In genomic region chr17:26600913-26601447, GRCm38 (mm10) we compare ENCODE assay signal across 9 mouse cellular contexts. TPM values are rescaled to one million over a fixed set of nuclear protein-coding genes. Genes with fewer than 3 reads are reported as not detected.
DNase-seq lines count a peak whose midpoint lies in the region; ATAC-seq and TF ChIP-seq lines count a peak whose summit lies in the region.
"Had no signal": no experiment of that assay in that cellular context is flagged by ENCODE, and none has a peak within 500 bp of the region (broad histone marks: within the 10 kb centered on the region; RNA-seq: fewer than 3 reads in every experiment).

No protein-coding gene starts in this region.

- dilution Hi-C loops in CH12.LX (cut with MboI; ENCODE audit: extremely low pct_ligation_motif_present, extremely low pct_unique_long_range_greater_than_20kb, low sequenced_read_pairs), result no loop called here

- no peak overlapping the region for H3K4me3 ChIP-seq in hindbrain, embryonic 10.5 days
- no peak overlapping the region for H3K4me3 ChIP-seq in hindbrain, embryonic 14.5 days (replicated peaks; ENCODE audit: low read length)
- peak overlapping the region in 1 of 3 experiments; percentile 15 for H3K4me3 ChIP-seq in CH12.LX (replicated peaks in 1 of 3; ENCODE audit: low read depth in 2 of 3, low read length in 2 of 3, poor library complexity in 1 of 3)
- no peak overlapping the region for H3K4me3 ChIP-seq in liver, embryonic 14.5 days (ENCODE audit: insufficient read depth in 1 of 2, low read depth in 2 of 2, low read length in 2 of 2)

- no peak for TF ChIP-seq RAD21 in CH12.LX (IDR thresholded peaks at IDR 0.05; ENCODE audit: low read depth, low read length)

- peak overlapping the region; percentile 67 for H3K27ac ChIP-seq in hindbrain, embryonic 10.5 days
- H3K27ac ChIP-seq in hindbrain, embryonic 14.5 days, result no peak overlapping the region
- peak overlapping the region; percentile 47 for H3K27ac ChIP-seq in CH12.LX (ENCODE audit: insufficient read depth, low read depth)
- H3K27ac ChIP-seq in liver, embryonic 14.5 days, result peak overlapping the region; percentile 53

- ATAC-seq in hindbrain, embryonic 14.5 days (ENCODE audit: low FRiP score), result no peak
- ATAC-seq in liver, embryonic 14.5 days (ENCODE audit: insufficient read depth), result no peak; the same call in 1 of the 2 replicates
- ATAC-seq: activated CD4-positive, CD25-positive, alpha-beta regulatory T cell, adult 4 months had no signal

- no peak overlapping the region for H3K9ac ChIP-seq in hindbrain, embryonic 14.5 days
- H3K9ac ChIP-seq in CH12.LX (ENCODE audit: insufficient read depth, low read depth), result no peak overlapping the region
- H3K9ac ChIP-seq in liver, embryonic 14.5 days (replicated peaks), result no peak overlapping the region

- peaks cover 4% of the 10 kb centered on the region for H3K79me2 ChIP-seq in CH12.LX (replicated peaks; ENCODE audit: control insufficient read depth, extremely low read depth, insufficient read depth, poor library complexity, severe bottlenecking)

- TF ChIP-seq EP300 in CH12.LX (IDR thresholded peaks at IDR 0.05; ENCODE audit: low read length), result no peak
- no peak for TF ChIP-seq EP300 in liver, embryonic 14.5 days (IDR thresholded peaks at IDR 0.05; ENCODE audit: low read depth)

- peaks cover 27% of the 10 kb centered on the region for H3K36me3 ChIP-seq in hindbrain, embryonic 10.5 days
- H3K36me3 ChIP-seq in hindbrain, embryonic 14.5 days (replicated peaks; ENCODE audit: control insufficient read depth, insufficient read depth), result 0 out of 2 replicates have a peak, but pooled peaks cover 8% of the 10 kb centered on the region
- H3K36me3 ChIP-seq in CH12.LX (replicated peaks in 1 of 2; ENCODE audit: control insufficient read depth in 1 of 2, insufficient read depth in 1 of 2, low read length in 1 of 2), result peaks cover 2 to 83% of the 10 kb centered on the region in 2 experiments
- H3K36me3 ChIP-seq in liver, embryonic 14.5 days (replicated peaks; ENCODE audit: control insufficient read depth, insufficient read depth, low read depth), result no peaks in the 10 kb centered on the region

- no peak for TF ChIP-seq CTCF in CH12.LX (conservative IDR thresholded peaks at IDR 0.05 in 1 of 2, IDR thresholded peaks at IDR 0.05 in 1 of 2; ENCODE audit: low read depth in 2 of 2, low read length in 2 of 2)
- TF ChIP-seq CTCF in liver, embryonic 14.5 days (IDR thresholded peaks at IDR 0.05; ENCODE audit: low read depth), result no peak

- no peak for TF ChIP-seq POLR2A in CH12.LX (IDR thresholded peaks at IDR 0.05; ENCODE audit: low read depth, low read length)

- no peaks in the 10 kb centered on the region for H3K9me3 ChIP-seq in hindbrain, embryonic 10.5 days
- H3K9me3 ChIP-seq in hindbrain, embryonic 14.5 days (ENCODE audit: control insufficient read depth, low read length), result no peaks in the 10 kb centered on the region
- no peaks in the 10 kb centered on the region for H3K9me3 ChIP-seq in CH12.LX (replicated peaks; ENCODE audit: low read length)
- no peaks in the 10 kb centered on the region for H3K9me3 ChIP-seq in liver, embryonic 14.5 days (ENCODE audit: control insufficient read depth, low read length)

- H3K4me2 ChIP-seq in hindbrain, embryonic 14.5 days (replicated peaks), result no peak overlapping the region
- H3K4me2 ChIP-seq in CH12.LX (ENCODE audit: insufficient read depth, low read depth, poor library complexity, severe bottlenecking), result no peak overlapping the region
- peak overlapping the region; percentile 24 for H3K4me2 ChIP-seq in liver, embryonic 14.5 days (ENCODE audit: low read depth)

- H3K4me1 ChIP-seq in hindbrain, embryonic 10.5 days (replicated peaks), result peaks cover 40% of the 10 kb centered on the region
- peaks cover 31% of the 10 kb centered on the region for H3K4me1 ChIP-seq in hindbrain, embryonic 14.5 days (replicated peaks; ENCODE audit: control insufficient read depth, insufficient read depth, low read length)
- H3K4me1 ChIP-seq in CH12.LX (ENCODE audit: control insufficient read depth in 1 of 2, insufficient read depth in 2 of 2), result peaks cover 43 to 81% of the 10 kb centered on the region in 2 experiments
- peaks cover 16 to 31% of the 10 kb centered on the region in 2 experiments for H3K4me1 ChIP-seq in liver, embryonic 14.5 days (replicated peaks; ENCODE audit: control insufficient read depth in 2 of 2, insufficient read depth in 2 of 2, low read length in 1 of 2)

- no peaks in the 10 kb centered on the region for H3K27me3 ChIP-seq in hindbrain, embryonic 10.5 days (ENCODE audit: insufficient read depth, poor library complexity, severe bottlenecking)
- no peaks in the 10 kb centered on the region for H3K27me3 ChIP-seq in hindbrain, embryonic 14.5 days (ENCODE audit: control insufficient read depth, insufficient read depth, low read length)
- no peaks in the 10 kb centered on the region for H3K27me3 ChIP-seq in CH12.LX (replicated peaks)
- H3K27me3 ChIP-seq in liver, embryonic 14.5 days (ENCODE audit: control insufficient read depth, insufficient read depth, low read length), result no peaks in the 10 kb centered on the region

- WGBS in hindbrain, embryonic 10.5 days, result 67% methylated on average over 17 of the region's 17 CpGs
- WGBS in hindbrain, embryonic 14.5 days, result 73% methylated on average over 17 of the region's 17 CpGs
- 40% methylated on average over 17 of the region's 17 CpGs for WGBS in liver, embryonic 14.5 days (ENCODE audit: insufficient replicate concordance)

- DNase-seq in hindbrain, embryonic 10.5 days (ENCODE audit: low spot score), result no peak
- no peak for DNase-seq in hindbrain, embryonic 14.5 days (ENCODE audit: low spot score)
- DNase-seq in CH12.LX (ENCODE audit: extremely low read depth), result no peak
- DNase-seq in embryo, embryonic 10.5 days (ENCODE audit: low spot score), result peak; percentile 38
- peak; percentile 57 to 81 (median 66) for DNase-seq in liver, embryonic 14.5 days (ENCODE audit: low read depth in 3 of 3, low spot score in 3 of 3)
- DNase-seq in urinary bladder, adult 2 months (ENCODE audit: low spot score), result no peak
- no peak for DNase-seq in kidney, postnatal 10 days
- DNase-seq in kidney, postnatal 36 days, result no peak

- in situ Hi-C loops in CH12.LX (cut with MboI; ENCODE audit: low pct_ligation_motif_present, low pct_unique_long_range_greater_than_20kb, low sequenced_read_pairs), result no loop called here

TF ChIP-seq in CH12.LX, 34 proteins besides CTCF, POLR2A, EP300 and RAD21:
- no peak for TF ChIP-seq MXI1 (IDR thresholded peaks at IDR 0.05; ENCODE audit: low read depth, low read length)
- TF ChIP-seq TCF12 (IDR thresholded peaks at IDR 0.05; ENCODE audit: low read depth, low read length), result no peak
- no peak for TF ChIP-seq ZC3H11A (IDR thresholded peaks at IDR 0.05; ENCODE audit: low read depth, low read length)
- no peak for TF ChIP-seq ZKSCAN1 (IDR thresholded peaks at IDR 0.05; ENCODE audit: borderline replicate concordance, low read depth, low read length)
- no peak for TF ChIP-seq E2F4 (IDR thresholded peaks at IDR 0.05; ENCODE audit: insufficient replicate concordance, low read depth, low read length)
- no peak for TF ChIP-seq TBP (conservative IDR thresholded peaks at IDR 0.05; ENCODE audit: low read depth, low read length)
- no peak for TF ChIP-seq USF2 (conservative IDR thresholded peaks at IDR 0.05; ENCODE audit: low read depth, low read length)
- TF ChIP-seq MAZ (IDR thresholded peaks at IDR 0.05; ENCODE audit: low read depth, low read length), result no peak
- TF ChIP-seq SMC3 (IDR thresholded peaks at IDR 0.05; ENCODE audit: low read depth, low read length), result no peak

RNA-seq across cellular contexts. Expression of gene Dusp1, which starts 39.1 kb away (rescaled TPM):
- polyA plus RNA-seq in hindbrain, embryonic 10.5 days (2016; fragmentation: Nextera tagmentation; extraction: Ambion mirVana), result 26.8 and 36.8 TPM in 2 replicates
- 31.5 and 31.6 TPM in 2 replicates for polyA plus RNA-seq in hindbrain, embryonic 14.5 days (2014; fragmentation: Nextera tagmentation; extraction: Ambion mirVana)
- total RNA-seq in CH12.LX (2012; rRNA removed) (3.5 and 5.6 TPM in 2 replicates), CH12.LX (2014; rRNA removed) (2.6 and 3.5 TPM in 2 replicates)
- 8.6 and 9.9 TPM in 2 replicates for polyA plus RNA-seq in CH12.LX (2012; ENCODE audit: insufficient read length, low read depth)
- 25.0 and 26.8 TPM in 2 replicates for polyA plus RNA-seq in liver, embryonic 14.5 days (2012; rRNA removed)
- polyA plus RNA-seq in liver, embryonic 14.5 days (2014; fragmentation: Nextera tagmentation; extraction: Ambion mirVana), result 25.9 and 29.9 TPM in 2 replicates
- polyA plus RNA-seq in urinary bladder, adult 2 months (2012; rRNA removed), result 67.4 and 75.0 TPM in 2 replicates

RNA-seq across cellular contexts. Expression of gene Ergic1, which starts 39.7 kb away (rescaled TPM):
- polyA plus RNA-seq in hindbrain, embryonic 10.5 days (2016; fragmentation: Nextera tagmentation; extraction: Ambion mirVana), result 97.7 and 103 TPM in 2 replicates
- polyA plus RNA-seq in hindbrain, embryonic 14.5 days (2014; fragmentation: Nextera tagmentation; extraction: Ambion mirVana), result 110 and 119 TPM in 2 replicates
- total RNA-seq in CH12.LX (2012; rRNA removed), result 129 and 131 TPM in 2 replicates
- 89.5 and 93.5 TPM in 2 replicates for total RNA-seq in CH12.LX (2014; rRNA removed)
- polyA plus RNA-seq in CH12.LX (2012; ENCODE audit: insufficient read length, low read depth), result 111 and 142 TPM in 2 replicates
- 26.0 and 27.5 TPM in 2 replicates for polyA plus RNA-seq in liver, embryonic 14.5 days (2012; rRNA removed)
- polyA plus RNA-seq in liver, embryonic 14.5 days (2014; fragmentation: Nextera tagmentation; extraction: Ambion mirVana), result 31.3 and 33.4 TPM in 2 replicates
- 152 and 155 TPM in 2 replicates for polyA plus RNA-seq in urinary bladder, adult 2 months (2012; rRNA removed)

Comparison
In these comparisons a context has a peak if more than half of its experiments do, and no peak if none do; other contexts are left out.
1. DNase-seq: peak in embryo, embryonic 10.5 days (single experiment) and liver, embryonic 14.5 days (3 of 3); none in hindbrain, embryonic 10.5 days (single experiment), hindbrain, embryonic 14.5 days (single experiment), CH12.LX (single experiment), urinary bladder, adult 2 months (single experiment), kidney, postnatal 10 days (single experiment) and kidney, postnatal 36 days (0 of 2).